Mouse (Mus musculus): Measurements from ENCODE around the gene 9230102O04Rik. TPM values are rescaled to one million over a fixed set of nuclear protein-coding genes. Genes with fewer than 3 reads are reported as not detected.

The 9230102O04Rik gene
- polyA plus RNA-seq, 1 experiment from 2014 or later, result not detected

DNA sequence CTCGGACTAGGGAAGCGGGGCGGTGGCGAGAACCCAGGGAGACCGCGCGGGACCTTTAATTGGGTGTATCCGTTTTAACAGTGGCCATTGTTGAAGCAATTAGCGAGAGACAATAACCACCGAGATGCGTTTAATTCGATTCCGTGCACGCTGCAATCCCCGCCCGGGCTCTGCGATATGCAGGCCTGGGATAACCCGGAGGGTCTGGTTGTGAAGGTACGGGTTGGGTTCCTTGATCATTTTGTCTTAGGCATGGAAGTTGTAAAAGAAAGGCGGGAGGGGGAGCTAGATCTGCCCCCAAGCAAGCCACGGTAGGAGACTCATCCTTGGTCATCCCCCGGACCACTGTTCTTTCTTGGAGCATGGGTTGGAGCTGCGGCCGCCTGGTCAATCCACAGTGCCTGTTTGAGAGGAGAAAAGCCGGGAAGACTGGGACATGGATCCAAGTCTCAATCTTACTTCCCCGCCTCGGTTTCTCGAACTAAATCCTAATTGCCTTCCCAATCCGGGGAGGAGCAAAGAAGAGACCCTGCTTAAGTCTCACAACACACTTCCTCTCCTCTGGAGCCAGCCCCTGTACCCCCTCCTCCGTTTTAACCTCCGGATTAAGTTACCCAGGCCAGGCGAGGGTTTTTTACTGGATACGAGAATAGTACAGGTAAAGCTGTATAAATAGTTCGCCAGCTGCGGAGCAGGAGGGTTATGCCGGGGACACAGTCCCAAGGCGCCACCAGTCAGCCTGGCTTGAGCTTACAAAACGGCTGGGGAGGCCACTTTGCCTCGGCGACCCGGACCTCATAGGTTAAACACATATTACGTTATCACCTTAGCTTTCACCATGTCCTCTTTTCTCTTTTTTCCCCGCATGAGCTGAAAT, 6.2 kb downstream of the 9230102O04Rik start:
- peak overlapping the region; percentile 86 for H3K27ac ChIP-seq (replicated peaks)
- DNase-seq (ENCODE audit: low spot score), result peak; percentile 69
- under 1% methylated on average over 43 of the region's 43 CpGs for WGBS
- peaks cover 67% of the 10 kb centered on the region for H3K4me1 ChIP-seq
- peaks cover 92% of the 10 kb centered on the region for H3K27me3 ChIP-seq (replicated peaks; ENCODE audit: low read depth, poor library complexity, severe bottlenecking)
- H3K9me3 ChIP-seq, result no peaks in the 10 kb centered on the region
- peak overlapping the region; percentile 63 for H3K4me3 ChIP-seq
- no peaks in the 10 kb centered on the region for H3K36me3 ChIP-seq (replicated peaks)

DNA sequence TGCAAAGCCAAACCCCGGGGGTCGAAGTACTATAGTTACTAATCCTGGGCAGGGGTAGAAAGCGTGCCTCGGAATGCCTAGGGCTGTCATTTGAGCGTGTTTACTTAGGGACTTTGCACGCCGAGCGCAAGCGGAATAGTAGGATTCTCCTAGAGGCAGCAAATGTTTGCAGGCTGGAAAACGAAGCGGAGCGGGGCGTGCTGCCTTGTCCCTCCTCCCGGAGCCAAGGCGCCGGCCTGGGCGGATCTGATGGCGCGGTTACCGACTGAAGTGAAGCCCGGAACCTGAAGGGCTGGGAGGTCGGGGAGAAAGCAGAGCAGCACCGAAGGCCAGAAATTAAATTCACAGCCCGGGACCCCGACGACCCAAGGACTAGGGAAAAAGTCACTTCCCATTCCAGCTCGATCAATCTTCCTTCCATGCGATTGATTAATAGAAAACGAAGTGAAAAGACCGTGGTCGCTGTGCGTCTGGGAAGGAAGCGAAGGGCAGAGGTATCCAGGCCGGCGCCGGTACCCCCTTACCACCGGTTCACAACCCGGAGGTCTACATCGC, 6.9 kb downstream of the 9230102O04Rik start:
- under 1% methylated on average over 39 of the region's 39 CpGs for WGBS
- peak; percentile 69 for DNase-seq (ENCODE audit: low spot score)
- H3K4me1 ChIP-seq, result peaks cover 67% of the 10 kb centered on the region
- H3K9me3 ChIP-seq, result no peaks in the 10 kb centered on the region
- peaks cover 92% of the 10 kb centered on the region for H3K27me3 ChIP-seq (replicated peaks; ENCODE audit: low read depth, poor library complexity, severe bottlenecking)
- H3K36me3 ChIP-seq (replicated peaks), result no peaks in the 10 kb centered on the region
- H3K27ac ChIP-seq (replicated peaks), result peak overlapping the region; percentile 86
- peak overlapping the region; percentile 63 for H3K4me3 ChIP-seq

DNA sequence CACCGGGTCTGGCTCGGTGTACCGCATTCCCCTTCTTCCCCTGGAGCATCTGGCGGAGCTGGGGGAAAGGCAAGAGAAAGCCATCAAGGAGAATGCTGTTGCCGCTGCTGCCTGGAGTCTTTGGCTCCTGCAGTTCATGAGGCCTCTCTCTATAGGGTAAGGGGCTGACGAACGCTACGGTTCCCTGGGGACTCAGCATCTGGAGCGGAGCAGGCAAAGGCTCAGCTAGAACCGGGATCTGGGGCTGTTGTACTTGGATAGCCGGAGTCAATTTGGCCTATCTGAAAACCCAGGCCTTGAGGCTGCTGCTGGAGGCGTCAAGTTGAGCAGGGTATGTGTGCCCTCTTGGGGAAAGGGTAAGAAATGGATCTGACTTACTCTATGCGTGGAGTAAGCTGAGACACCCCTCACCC, 7.7 kb downstream of the 9230102O04Rik start:
- Histone ChIP-seq H3K4me1 (peaks cover 70% of the 10 kb centered on the region), H3K36me3 (replicated peaks) (no peaks in the 10 kb centered on the region), H3K27me3 (replicated peaks; ENCODE audit: low read depth, poor library complexity, severe bottlenecking) (peaks cover 92% of the 10 kb centered on the region), H3K9me3 (no peaks in the 10 kb centered on the region), H3K27ac (replicated peaks) (peak overlapping the region; percentile 86), H3K4me3 (peak overlapping the region; percentile 63)
- 0% methylated on average over 13 of the region's 13 CpGs for WGBS
- peak; percentile 70 for DNase-seq (ENCODE audit: low spot score)

DNA sequence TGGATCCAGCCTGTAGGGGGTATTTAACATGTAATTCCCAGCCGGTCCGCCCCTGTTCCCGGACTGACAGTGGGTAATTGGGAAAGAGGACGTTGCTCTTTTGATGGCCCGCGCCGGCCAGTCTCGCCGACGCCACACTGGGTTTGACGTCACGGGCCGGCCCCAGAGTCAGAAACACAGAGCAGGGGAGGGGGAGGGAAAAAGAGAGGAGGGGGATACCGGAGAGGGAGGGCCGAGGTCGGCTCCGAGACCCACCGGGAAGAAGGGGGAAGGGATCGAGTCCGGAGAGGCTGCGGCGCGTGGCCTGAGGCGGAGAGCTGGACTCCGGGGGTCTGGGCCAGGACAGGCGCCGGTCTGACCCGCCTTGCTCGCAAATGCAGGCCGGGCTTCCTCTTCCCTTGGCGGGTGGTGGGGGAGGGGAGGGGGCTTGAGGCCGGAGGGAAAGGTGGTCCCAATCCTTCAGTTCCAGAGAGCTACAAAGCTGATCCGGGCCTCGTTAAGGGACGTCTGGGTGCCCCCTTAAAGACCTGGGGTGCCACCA, 8.2 kb downstream of the 9230102O04Rik start, which contains the start of gene 4930412O13Rik:
4930412O13Rik (plus strand) TSS at position 202 of the 541 bp plus-strand sequence.
- Histone ChIP-seq H3K4me3 (peak within 1 kb of the TSS; percentile 63), H3K27ac (replicated peaks) (peak within 1 kb of the TSS; percentile 86), H3K9me3 (no peaks in the 10 kb centered on the region), H3K4me1 (peaks cover 70% of the 10 kb centered on the region), H3K36me3 (replicated peaks) (no peaks in the 10 kb centered on the region), H3K27me3 (replicated peaks; ENCODE audit: low read depth, poor library complexity, severe bottlenecking) (peaks cover 92% of the 10 kb centered on the region)
- under 1% methylated on average over 35 of the region's 35 CpGs for WGBS
- peak; percentile 85 for DNase-seq (ENCODE audit: low spot score)

DNA sequence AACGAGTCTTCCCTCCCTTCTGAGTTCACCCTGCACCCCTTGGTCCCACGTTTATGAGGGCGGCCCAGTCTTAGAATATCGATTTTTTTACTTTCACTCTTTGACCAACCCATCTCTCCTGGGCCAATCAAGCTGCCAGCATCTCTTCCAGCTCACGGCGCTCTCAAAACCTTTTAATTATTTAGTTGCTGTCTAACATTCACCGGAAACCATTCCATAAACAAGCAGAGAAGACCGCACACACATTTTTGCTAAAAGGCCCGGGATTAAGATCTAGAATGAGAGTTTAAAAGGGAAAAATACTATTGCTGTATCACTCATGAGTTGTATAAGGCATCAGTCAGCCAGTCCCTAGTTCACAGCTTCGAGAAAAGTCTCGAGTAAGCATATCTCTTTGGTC, 9.1 kb downstream of the 9230102O04Rik start:
- peak; percentile 18 for DNase-seq (ENCODE audit: low spot score)
- no peaks in the 10 kb centered on the region for H3K36me3 ChIP-seq (replicated peaks)
- peak overlapping the region; percentile 86; the same call in 1 of the 2 replicates for H3K27ac ChIP-seq (replicated peaks)
- peaks cover 92% of the 10 kb centered on the region for H3K27me3 ChIP-seq (replicated peaks; ENCODE audit: low read depth, poor library complexity, severe bottlenecking)
- peaks cover 72% of the 10 kb centered on the region for H3K4me1 ChIP-seq
- H3K4me3 ChIP-seq, result peak overlapping the region; percentile 63
- WGBS, result 3% methylated on average over 11 of the region's 11 CpGs
- H3K9me3 ChIP-seq, result no peaks in the 10 kb centered on the region

DNA sequence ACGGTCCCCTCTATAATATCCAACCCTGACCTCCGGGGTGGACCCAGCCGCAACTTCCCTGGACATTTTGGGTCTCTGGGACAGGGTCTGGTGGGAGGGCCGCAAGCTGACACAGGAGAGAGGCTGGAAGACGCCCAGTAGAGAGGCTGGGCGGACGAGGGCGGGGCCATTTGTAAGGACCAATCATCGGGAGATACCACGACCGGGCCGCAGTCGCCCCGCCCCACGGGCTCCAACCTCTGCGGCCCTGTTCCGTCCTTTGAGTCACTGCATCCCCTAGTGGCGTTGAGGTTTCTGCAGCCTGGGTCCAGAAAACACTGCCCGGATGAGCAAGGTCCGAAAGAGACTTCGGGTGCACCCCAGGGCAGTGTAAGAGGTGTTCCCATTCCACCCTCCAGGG, 9.8 kb downstream of the 9230102O04Rik start:
- H3K4me3 ChIP-seq, result peak overlapping the region; percentile 63
- peak overlapping the region; percentile 81 for H3K27ac ChIP-seq (replicated peaks)
- peaks cover 92% of the 10 kb centered on the region for H3K27me3 ChIP-seq (replicated peaks; ENCODE audit: low read depth, poor library complexity, severe bottlenecking)
- under 1% methylated on average over 21 of the region's 21 CpGs for WGBS
- H3K4me1 ChIP-seq, result peaks cover 76% of the 10 kb centered on the region
- H3K36me3 ChIP-seq (replicated peaks), result peaks cover 3% of the 10 kb centered on the region
- no peaks in the 10 kb centered on the region for H3K9me3 ChIP-seq
- peak; percentile 97 for DNase-seq (ENCODE audit: low spot score)

DNA sequence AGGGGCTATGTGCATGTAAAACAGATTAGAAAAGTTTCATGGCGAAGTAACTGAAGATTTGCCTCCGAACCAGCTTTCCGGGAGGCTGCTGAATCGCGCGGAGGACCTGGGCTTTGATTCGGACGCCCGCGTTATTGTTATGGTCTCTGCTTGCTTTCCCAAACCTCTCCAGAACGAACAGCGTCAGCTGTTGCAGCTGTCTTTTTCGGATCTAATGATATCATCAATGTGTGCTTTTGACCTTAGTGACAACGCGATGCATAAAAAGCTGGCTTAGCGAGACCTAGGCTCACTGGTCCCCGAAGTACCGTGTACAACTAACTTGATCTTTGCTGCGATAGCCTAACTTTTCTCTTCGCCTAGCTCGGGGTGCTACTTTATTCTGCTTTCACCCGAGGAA, 10.2 kb downstream of the 9230102O04Rik start:
- Histone ChIP-seq H3K4me3 (peak overlapping the region; percentile 63), H3K27me3 (replicated peaks; ENCODE audit: low read depth, poor library complexity, severe bottlenecking) (peaks cover 92% of the 10 kb centered on the region), H3K27ac (replicated peaks) (peak overlapping the region; percentile 81), H3K9me3 (no peaks in the 10 kb centered on the region), H3K4me1 (peaks cover 76% of the 10 kb centered on the region), H3K36me3 (replicated peaks) (peaks cover 7% of the 10 kb centered on the region)
- no peak for DNase-seq (ENCODE audit: low spot score)
- under 1% methylated on average over 22 of the region's 22 CpGs for WGBS

DNA sequence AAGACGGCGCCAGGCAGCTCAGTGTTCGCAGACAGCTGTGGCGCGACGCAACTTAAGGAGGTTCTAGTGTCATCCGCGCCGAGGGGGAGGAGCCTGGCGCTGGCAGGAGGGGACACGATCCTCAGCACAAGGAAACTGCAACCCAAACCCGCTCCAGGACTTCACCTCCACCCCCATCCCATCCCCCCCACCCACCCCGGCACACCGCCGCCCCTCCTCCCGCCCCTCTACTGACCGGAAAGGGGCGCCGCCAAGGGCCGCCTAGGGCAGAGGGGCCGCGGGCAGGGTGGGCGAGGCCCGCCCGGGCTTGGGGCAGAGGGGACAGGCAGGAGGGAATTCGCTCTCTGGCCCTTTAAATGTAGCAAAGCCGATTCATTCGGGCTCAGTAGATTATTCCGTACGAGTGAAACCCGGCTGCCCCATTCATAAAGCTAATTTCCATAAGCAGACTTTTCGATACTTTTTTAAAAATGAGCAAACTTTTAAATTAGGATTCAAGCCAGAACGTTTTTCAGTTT, 10.7 kb downstream of the 9230102O04Rik start:
- Histone ChIP-seq H3K4me3 (peak overlapping the region; percentile 63), H3K36me3 (replicated peaks) (peaks cover 7% of the 10 kb centered on the region), H3K4me1 (peaks cover 76% of the 10 kb centered on the region), H3K27me3 (replicated peaks; ENCODE audit: low read depth, poor library complexity, severe bottlenecking) (peaks cover 92% of the 10 kb centered on the region), H3K9me3 (no peaks in the 10 kb centered on the region), H3K27ac (replicated peaks) (peak overlapping the region; percentile 81)
- WGBS, result under 1% methylated on average over 33 of the region's 33 CpGs
- DNase-seq (ENCODE audit: low spot score), result peak; percentile 88

DNA sequence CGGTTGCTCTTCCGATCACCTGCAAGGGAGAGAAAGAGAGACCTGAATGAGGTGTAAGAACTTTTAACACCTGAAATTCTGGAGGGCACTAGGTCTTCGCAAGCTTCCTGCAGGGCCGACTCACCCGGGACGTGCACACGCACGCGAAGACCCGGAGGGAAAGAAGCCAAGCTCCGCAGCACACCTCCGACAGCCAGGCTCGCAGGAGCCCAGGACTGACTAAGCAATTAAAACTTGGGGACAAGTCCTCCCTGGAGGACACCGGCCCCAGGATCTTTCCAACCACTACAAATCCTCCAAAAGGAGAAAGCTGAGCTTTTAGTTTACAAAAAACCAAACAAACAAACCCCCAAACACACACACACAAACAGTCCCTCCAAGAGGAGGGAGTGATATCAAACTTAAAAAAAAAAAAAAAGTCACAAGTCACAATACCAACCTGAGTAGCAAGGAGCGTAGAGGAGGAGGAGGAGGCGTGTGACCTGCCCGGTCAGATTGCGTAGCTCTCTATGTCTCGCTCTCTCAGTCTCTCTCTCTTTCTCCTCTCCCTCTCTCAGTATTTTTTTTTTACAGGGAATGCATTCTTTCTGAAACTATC, 11.3 kb downstream of the 9230102O04Rik start:
- H3K4me1 ChIP-seq, result peaks cover 77% of the 10 kb centered on the region

DNA sequence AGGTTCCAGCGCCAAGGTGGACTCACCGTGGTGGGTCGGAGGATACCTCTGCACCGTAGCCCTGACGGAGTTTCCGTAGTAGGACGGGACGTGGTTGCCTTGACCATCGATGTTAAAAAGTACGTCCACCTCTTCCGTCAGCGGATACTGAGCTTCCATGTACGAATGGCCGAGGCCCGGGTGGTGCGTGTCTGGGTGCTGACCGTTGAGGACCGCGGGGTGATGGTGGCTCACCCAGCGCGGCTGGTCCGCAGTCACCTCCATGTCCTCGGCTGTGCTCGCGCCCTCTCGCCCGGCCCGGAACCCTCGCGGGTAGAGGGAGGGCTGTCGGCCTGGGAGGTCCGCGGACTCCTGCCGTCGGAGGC, 12.0 kb downstream of the 9230102O04Rik start:
- DNase-seq (ENCODE audit: low spot score), result no peak
- Histone ChIP-seq H3K27ac (replicated peaks) (peak overlapping the region; percentile 81), H3K4me1 (peaks cover 77% of the 10 kb centered on the region), H3K4me3 (peak overlapping the region; percentile 63), H3K36me3 (replicated peaks) (peaks cover 7% of the 10 kb centered on the region), H3K9me3 (no peaks in the 10 kb centered on the region), H3K27me3 (replicated peaks; ENCODE audit: low read depth, poor library complexity, severe bottlenecking) (peaks cover 92% of the 10 kb centered on the region)
- WGBS, result under 1% methylated on average over 35 of the region's 35 CpGs

More for the DNA sequence above, 11.3 kb downstream of the 9230102O04Rik start:
- no peaks in the 10 kb centered on the region for H3K9me3 ChIP-seq
- DNase-seq (ENCODE audit: low spot score), result peak; percentile 57
- peak overlapping the region; percentile 63 for H3K4me3 ChIP-seq
- H3K36me3 ChIP-seq (replicated peaks), result peaks cover 7% of the 10 kb centered on the region
- under 1% methylated on average over 19 of the region's 19 CpGs for WGBS
- peak overlapping the region; percentile 81 for H3K27ac ChIP-seq (replicated peaks)
- peaks cover 92% of the 10 kb centered on the region for H3K27me3 ChIP-seq (replicated peaks; ENCODE audit: low read depth, poor library complexity, severe bottlenecking)

DNA sequence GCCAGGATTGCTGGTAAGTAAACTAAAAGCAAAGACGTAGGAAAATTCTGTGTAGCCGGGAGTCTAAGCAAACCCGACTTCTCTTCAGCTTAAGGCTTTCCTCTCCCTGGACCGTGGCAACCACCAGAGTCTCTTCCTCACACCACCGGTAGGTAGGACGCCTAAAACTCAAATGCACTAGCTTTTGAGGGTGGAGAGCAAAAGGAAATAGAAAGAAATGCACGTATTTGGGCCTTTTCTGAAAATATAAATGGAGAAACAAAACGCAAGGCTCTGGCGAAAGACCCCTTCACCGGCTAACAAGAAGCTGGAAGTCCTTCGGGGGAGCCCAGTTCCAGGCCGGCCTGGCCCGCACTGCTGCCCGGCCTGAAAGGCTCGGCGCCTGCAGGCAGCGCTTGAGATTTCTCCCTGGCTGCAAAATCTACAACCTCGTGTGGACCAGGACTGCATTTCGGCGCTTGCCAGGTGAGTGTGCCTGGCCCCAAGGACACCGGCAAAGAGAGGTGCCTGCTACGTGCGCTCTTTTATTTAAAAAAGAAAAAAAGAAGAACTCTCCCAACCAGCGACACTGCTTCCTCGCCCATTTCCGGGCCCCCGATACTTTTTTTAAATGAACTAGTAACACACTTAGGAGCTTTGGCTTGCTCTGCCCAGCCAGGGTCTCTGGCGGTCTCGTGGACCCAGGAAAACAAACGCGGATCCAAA, 12.6 kb downstream of the 9230102O04Rik start:
- no peaks in the 10 kb centered on the region for H3K9me3 ChIP-seq
- H3K27ac ChIP-seq (replicated peaks), result peak overlapping the region; percentile 81
- WGBS, result under 1% methylated on average over 31 of the region's 31 CpGs
- peaks cover 7% of the 10 kb centered on the region for H3K36me3 ChIP-seq (replicated peaks)
- peaks cover 77% of the 10 kb centered on the region for H3K4me1 ChIP-seq
- peak overlapping the region; percentile 63 for H3K4me3 ChIP-seq
- DNase-seq (ENCODE audit: low spot score), result peak; percentile 64
- peaks cover 92% of the 10 kb centered on the region for H3K27me3 ChIP-seq (replicated peaks; ENCODE audit: low read depth, poor library complexity, severe bottlenecking)

Data from embryonic facial prominence, embryonic 10.5 days (tissue).